Mouse (Mus musculus) ES-E14 (cell line): ENCODE measurements around the gene Rpl13a. TPM values are rescaled to one million over a fixed set of nuclear protein-coding genes. Genes with fewer than 3 reads are reported as not detected.

Experiments
- DNase-seq: peaks from one replicate; pipeline ENCODE4 v3.0.0-alpha.2; 2013; ENCODE audit warnings: low read depth, low spot score
- H3K27ac ChIP-seq: 2 replicates; pipeline ENCODE4 v1.5.1; 2012; ENCODE audit warnings: low read depth, mild to moderate bottlenecking, low read length, moderate library complexity, mixed read lengths; ENCODE audit not compliant: poor library complexity, insufficient read depth, severe bottlenecking
- H3K36me3 ChIP-seq: 2 replicates; pipeline ENCODE4 v1.6.1; 2012; ENCODE audit warnings: mild to moderate bottlenecking, low read length, moderate library complexity, mixed read lengths; ENCODE audit not compliant: control insufficient read depth, poor library complexity, insufficient read depth, severe bottlenecking
- H3K4me1 ChIP-seq, 2 experiments: fragments of 150-350 bp in 1 of 2; sonication (generic) in 1 of 2; 2 replicates each; pipeline ENCODE4 v1.6.1; 2012; ENCODE audit warnings: low read length in 2 of 2, mild to moderate bottlenecking in 1 of 2, mixed read lengths in 1 of 2; ENCODE audit not compliant: control insufficient read depth in 2 of 2, insufficient read depth in 2 of 2, poor library complexity in 1 of 2
- H3K4me3 ChIP-seq, 2 experiments: fragments of 150-350 bp in 1 of 2; sonication (generic) in 1 of 2; 2 replicates each; pipeline ENCODE4 v1.5.1; 2012; ENCODE audit warnings: low read length in 2 of 2, low read depth in 1 of 2, mild to moderate bottlenecking in 1 of 2, mixed read lengths in 1 of 2; ENCODE audit not compliant: insufficient read depth in 1 of 2, poor library complexity in 1 of 2, severe bottlenecking in 1 of 2
- H3K9ac ChIP-seq: 2 replicates; pipeline ENCODE4 v1.6.1; 2012; ENCODE audit warnings: low read depth, mild to moderate bottlenecking, low read length, mixed read lengths; ENCODE audit not compliant: poor library complexity, insufficient read depth, severe bottlenecking
- H3K9me3 ChIP-seq: fragments of 150-350 bp; sonication (generic); 2 replicates; pipeline ENCODE4 v1.6.1; 2012; ENCODE audit warnings: low read depth, mild to moderate bottlenecking, low read length; ENCODE audit not compliant: control insufficient read depth, insufficient read depth
- CHD2 ChIP-seq: IDR thresholded peaks from 2 replicates; pipeline ENCODE4 v1.6.1; 2014; ENCODE audit warnings: mild to moderate bottlenecking, low read depth, low read length, inconsistent platforms
- HCFC1 ChIP-seq: IDR thresholded peaks from 2 replicates; pipeline ENCODE4 v1.6.1; 2012; ENCODE audit warnings: low read length, inconsistent platforms, borderline replicate concordance; ENCODE audit not compliant: insufficient read depth
- MAFK ChIP-seq: IDR thresholded peaks from 2 replicates; pipeline ENCODE4 v1.6.1; 2014; ENCODE audit warnings: mild to moderate bottlenecking, low read depth, low read length, inconsistent platforms; ENCODE audit not compliant: insufficient read depth
- ZC3H11A ChIP-seq: IDR thresholded peaks from 2 replicates; pipeline ENCODE4 v1.6.1; 2012; ENCODE audit warnings: low read depth, mild to moderate bottlenecking, inconsistent platforms, low read length, borderline replicate concordance
- ZNF384 ChIP-seq: IDR thresholded peaks from 2 replicates; pipeline ENCODE4 v1.6.1; 2012; ENCODE audit warnings: low read depth, low read length, inconsistent platforms
- in situ Hi-C, 2 experiments: fragments of 600-800 bp; cut with MboI; formaldehyde crosslinking; loops; one replicate each; pipeline ENCODE4 v1.15.1; 2025; ENCODE audit warnings: low sequenced_read_pairs in 2 of 2, inconsistent platforms in 1 of 2; ENCODE audit not compliant: unreplicated experiment in 2 of 2
- total RNA-seq: library from RNA; depleted of rRNA; stranded (reverse); fragments of 300-350 nt; gene quantifications from 2 replicates; pipeline ENCODE4 v1.2.3, GENCODE M21; 2012

The Rpl13a gene
- total RNA-seq, 1 experiment = 3,971 TPM

GRCm38 (mm10) chr7:45106441-45106840, 22.1 kb downstream of the Rpl13a start:
- Histone ChIP-seq H3K9ac (no peak overlapping the region), H3K36me3 (no peaks in the 10 kb centered on the region), H3K27ac (peak overlapping the region; percentile 18; the same call in 1 of the 2 replicates), H3K4me3 (peak overlapping the region; percentile 4 to 12; a peak in 1 of 4 replicates), H3K4me1 (peaks cover 4 to 23% of the 10 kb centered on the region in 2 experiments; a peak in 3 of 4 replicates), H3K9me3 (no peaks in the 10 kb centered on the region)
- TF ChIP-seq ZNF384 (no peak), CHD2 (no peak), HCFC1 (no peak), ZC3H11A (no peak), MAFK (no peak)
- DNase-seq = no peak
- in situ Hi-C loops = no loop called here

DNA sequence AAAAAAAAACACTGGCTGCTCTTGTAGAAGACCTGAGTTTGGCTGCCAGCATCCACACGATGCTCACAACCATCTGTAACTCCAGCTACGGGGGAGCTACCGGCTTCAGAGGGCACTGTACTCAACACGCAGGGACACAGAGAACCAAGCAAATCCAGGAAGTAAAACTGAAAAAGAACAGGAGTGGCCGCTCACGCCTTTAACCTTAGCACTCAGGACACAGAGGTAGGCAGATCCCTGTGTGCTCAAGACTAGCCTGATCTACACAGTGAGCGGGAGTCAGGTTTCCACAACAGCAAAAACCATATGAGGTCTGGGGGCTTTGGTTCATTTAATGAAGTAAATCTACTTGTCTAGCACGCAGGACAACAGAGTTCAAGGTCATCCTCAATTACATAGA, 23.1 kb downstream of the Rpl13a start:
- in situ Hi-C loops = no loop called here
- Histone ChIP-seq H3K4me1 (peaks cover 3 to 18% of the 10 kb centered on the region in 2 experiments; a peak in 2 of 4 replicates), H3K36me3 (no peaks in the 10 kb centered on the region), H3K9me3 (no peaks in the 10 kb centered on the region), H3K27ac (no peak overlapping the region), H3K4me3 (no peak overlapping the region), H3K9ac (peak overlapping the region; percentile 16; the same call in 1 of the 2 replicates)
- DNase-seq = no peak
- TF ChIP-seq CHD2 (no peak), ZC3H11A (no peak), ZNF384 (no peak), MAFK (no peak), HCFC1 (no peak)

GRCm38 (mm10) chr7:45104941-45105340, 23.6 kb downstream of the Rpl13a start:
- Histone ChIP-seq H3K36me3 (no peaks in the 10 kb centered on the region), H3K9me3 (no peaks in the 10 kb centered on the region), H3K4me3 (no peak overlapping the region), H3K27ac (no peak overlapping the region), H3K9ac (no peak overlapping the region), H3K4me1 (peaks cover 3 to 16% of the 10 kb centered on the region in 2 experiments; a peak in 2 of 4 replicates)
- no peak for TF ChIP-seq CHD2
- in situ Hi-C loops = no loop called here
- no peak for DNase-seq

DNA sequence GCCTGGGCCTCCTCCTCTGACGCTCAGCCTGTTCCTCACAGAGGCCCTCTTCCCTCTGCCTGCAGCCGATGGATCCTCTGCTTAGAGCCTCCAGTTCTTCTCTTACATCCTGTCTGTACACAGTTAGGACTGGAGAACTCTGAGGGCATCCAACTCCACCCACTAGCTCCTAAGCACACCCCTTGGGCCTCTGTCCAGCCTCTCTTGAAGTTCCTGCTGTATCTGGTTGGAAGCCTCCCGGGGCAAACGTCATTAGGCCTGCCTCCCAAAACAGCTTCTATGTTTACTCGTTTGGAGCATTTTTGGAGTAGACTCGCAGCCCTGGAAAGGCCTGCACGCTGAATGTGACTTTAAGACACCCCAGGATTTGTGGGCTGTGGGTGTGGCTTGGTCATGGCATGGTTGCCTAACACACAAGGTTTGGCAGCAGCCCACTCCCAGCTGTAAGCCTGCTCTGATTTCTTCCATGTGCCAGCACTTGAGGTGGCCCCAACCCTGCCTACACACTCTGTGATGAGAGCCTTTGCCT, 24.8 kb downstream of the Rpl13a start, which contains the start of gene Fcgrt:
Gene Fcgrt, minus strand, starts transcription at position 200 of the 529 bp plus-strand sequence.
- no peak within 1 kb of the TSS for H3K9ac ChIP-seq
- no peak within 1 kb of the TSS for H3K27ac ChIP-seq
- no peaks in the 10 kb centered on the region for H3K36me3 ChIP-seq

More for the DNA sequence above, 24.8 kb downstream of the Rpl13a start, which contains the start of gene Fcgrt:
- H3K9me3 ChIP-seq = no peaks in the 10 kb centered on the region
- TF ChIP-seq HCFC1 (no peak), CHD2 (no peak), ZNF384 (no peak), ZC3H11A (no peak), MAFK (no peak)
- H3K4me1 ChIP-seq = peaks cover 3 to 16% of the 10 kb centered on the region in 2 experiments; a peak in 2 of 4 replicates
- H3K4me3 ChIP-seq = no peak within 1 kb of the TSS
- DNase-seq = no peak
- in situ Hi-C loops = no loop called here
